Mouse (Mus musculus) left cerebral cortex, adult 18-20 months (tissue): ENCODE measurements at regions not wholly inside any gene's neighbourhood (a gene's known extent, or its start where the extent isn't known, plus 50 kb on each side); places are given as distances from the start of the nearest gene placed in this dataset.

Source experiments
- DNase-seq, 2 experiments: peaks; one replicate each; pipeline ENCODE4 v3.0.0; 2021 to 2022; ENCODE audit warnings: low spot score in 2 of 2, mixed read lengths in 1 of 2

DNA sequence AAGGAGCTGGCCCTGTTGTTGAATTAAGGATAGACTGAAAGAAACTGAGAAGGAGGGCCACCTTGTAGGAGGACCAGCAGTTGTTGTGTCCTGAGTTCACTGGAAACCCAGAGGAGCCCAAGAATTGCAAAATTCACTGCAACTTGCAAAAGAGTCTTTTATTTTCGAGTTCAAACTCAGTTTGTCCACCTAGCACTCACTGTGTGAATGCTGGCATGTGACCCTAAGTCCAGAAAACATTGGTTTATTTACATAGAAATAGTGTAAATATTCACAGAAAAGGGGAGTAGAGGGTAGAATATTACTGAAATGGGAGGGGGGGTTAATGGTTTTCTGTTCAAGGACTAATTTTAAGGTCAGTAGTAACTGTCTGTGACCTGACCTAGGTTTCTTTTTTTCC is 394.7 kb downstream of the 4933405O20Rik start:
- DNase-seq = no peak

DNA sequence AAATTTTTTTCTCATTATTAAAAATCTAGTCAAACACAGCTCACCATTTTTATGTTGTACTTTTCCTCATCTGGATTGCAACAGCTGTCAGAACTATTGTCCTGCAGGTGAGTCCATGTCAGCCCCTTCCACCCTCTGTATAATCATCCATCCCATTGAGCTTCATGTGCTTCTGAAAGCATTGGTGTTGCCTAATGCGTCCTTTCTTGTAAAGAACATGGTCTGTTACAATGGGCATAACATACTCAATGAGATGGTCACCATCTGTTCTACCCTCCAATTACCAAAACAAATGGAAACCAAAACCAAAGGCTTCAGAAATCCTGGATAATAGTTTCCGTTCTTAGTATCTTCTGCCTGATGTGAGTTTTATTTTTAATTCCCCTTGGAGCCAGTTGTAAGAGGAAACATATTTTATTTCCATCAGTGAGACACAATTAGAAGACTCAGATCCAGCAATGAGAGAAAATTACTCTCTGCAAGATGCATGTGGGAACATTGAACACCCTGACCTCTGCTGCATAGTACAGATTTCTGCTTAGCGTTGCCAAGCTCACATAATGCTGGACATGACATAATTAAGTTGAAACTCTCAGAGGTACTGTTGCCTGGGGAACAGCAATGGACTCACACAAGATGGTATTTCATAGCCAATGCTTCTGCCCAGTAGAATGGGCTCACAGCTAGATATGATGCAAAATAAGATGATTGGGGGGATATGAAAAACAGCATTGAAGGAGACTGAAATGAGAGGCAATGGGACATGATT is 443.1 kb downstream of the 4933405O20Rik start:
- no peak for DNase-seq

DNA sequence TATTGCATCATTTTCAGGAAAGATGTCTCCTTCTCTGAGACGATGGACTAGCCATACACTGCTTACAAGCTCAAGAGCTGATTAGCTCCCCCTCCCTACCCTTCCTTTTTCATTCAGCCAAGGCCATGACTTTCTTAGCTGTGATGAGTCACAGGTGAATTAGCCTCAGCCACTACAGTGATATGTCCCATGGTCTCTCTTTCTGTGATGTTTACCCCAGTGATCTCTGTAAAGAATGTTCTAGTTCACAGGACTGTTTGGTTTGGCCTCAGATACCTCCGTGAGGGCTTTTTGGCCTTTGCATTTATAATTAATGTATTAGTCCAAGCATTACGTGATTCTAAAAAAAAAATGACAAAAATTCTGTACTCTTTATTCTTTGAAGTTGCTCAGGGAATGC is 452.5 kb downstream of the 4933405O20Rik start:
- DNase-seq = no peak

DNA sequence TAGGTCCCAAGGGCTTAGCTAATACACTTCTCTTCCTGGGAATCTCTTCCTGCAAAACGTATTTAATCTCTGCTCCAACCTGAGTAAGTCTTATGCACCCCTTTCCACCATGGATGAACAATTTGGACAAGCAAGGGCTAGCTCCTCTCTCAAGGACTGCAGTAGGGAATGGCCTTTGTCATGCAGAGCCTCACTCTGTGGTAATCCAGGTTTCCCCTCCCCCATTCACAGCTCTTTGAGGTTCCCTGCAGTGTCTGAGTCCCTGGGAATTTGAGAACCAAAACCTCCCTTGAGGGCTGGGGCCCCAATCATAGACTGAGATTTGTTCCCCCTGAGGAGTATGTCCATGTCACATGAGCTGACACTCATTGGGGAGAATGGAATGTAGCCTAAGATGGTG is 442.5 kb upstream of the Ano5 start:
- no peak for DNase-seq

DNA sequence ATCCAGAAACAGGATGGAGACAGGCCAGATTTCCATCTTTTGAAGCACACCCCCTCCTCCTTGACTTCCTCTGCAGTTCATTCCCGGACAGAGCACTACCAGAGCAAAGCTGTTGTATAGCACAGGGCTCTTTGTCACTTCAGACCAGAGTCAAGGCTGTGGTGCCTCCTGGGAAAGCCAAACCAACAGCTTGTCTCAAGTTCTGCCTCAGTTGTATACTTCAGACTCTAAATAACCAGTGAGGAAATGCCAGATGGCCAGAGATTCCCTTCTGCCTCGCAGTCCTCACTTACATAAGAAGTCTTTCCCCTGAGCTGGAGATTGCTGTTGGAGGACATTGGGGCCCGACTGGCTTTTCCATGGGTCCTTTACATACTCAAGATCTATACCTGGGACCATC is 417.1 kb upstream of the Ano5 start:
- DNase-seq = peak in 1 of 2 experiments; percentile 1

DNA sequence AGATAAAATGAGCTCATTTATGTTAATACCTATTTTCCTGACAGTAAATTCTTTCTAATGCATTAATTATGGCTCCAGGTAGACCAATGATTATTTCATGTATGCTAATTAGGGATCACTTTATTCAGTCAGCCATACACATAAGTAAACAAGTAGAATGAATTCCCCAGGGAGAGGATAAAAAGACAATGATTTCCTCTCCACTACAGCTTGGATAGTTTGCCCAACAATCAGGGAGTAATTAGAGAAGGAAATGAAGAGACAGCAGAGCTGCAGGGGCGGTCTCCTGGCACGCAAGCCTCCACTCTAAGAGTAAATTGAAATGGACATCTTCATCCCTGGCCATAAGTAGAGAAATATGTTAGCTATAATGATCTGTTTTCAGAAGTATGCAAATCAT is 409.7 kb upstream of the Ano5 start:
- DNase-seq = no peak

DNA sequence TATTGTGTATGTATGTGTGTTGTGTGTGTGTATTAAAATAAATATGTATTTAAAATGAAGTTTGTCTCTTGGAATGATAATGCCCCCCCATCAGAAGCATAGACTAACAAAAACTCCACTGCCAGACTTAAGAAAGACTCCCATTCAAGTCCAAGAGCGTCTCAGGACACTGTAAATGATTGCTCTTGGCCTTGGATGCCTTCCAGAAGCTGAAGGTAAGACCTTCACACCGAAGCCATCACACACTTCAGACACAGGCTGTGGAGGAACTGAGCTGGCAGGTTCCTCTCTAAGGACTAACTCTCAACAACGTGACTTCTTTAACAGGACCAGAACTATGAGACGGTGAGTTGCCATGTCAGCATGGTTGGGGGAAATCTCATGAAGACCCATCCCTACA is 370.0 kb upstream of the Ano5 start:
- DNase-seq = no peak

DNA sequence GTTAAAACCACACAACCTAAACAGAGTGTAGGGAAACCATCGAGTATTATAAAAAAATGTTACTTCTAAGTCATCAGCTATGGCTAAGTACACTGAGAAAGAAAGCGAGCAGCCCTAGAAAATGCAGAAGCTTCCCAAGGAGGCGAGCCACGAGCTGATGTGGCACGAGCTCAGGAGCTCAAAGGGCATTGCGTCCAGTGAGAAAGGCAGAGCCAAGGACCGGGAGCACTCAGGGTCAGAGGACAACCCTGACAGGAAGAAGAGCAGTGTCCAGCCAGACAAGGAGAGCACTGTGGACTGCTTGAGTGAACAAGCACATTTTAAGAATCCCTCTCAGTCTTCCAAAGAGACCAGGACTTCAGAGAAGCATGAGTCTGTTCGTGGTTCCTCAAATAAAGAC is 335.6 kb upstream of the Ano5 start:
- DNase-seq = no peak

DNA sequence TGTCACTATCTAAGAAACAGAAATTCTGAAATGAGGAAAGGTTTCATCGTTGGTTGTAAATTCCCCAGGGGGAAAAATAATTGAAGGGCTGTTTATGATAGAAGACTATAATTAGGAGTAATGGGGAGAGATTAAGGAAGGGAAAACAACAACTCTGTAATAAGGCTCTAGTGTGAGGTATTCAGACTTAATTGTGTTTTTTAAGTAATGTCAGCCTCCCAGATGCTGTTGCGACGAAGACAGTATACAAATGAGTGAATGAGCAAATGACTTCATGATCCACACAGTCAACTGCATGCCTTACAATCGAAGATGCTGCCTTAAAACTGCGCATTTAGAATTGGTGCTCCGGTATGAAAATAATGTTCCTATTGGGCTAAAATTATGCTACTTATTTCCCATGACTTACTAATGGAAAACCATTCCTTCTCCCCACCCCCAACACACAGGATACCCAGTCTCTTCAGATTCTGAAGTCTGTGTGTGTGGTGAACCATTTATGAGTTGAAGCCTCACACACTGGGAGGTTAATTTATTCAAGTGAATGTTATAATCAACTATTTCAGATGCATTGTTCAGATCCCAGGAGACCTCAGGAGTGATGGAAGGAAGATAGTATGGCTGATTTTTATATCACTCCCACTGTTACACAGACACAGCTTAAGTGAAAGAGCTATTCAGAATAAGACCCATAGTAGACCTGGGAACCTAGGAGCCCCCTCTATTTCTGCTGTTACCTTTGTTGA is 295.2 kb upstream of the Ano5 start:
- DNase-seq = no peak

DNA sequence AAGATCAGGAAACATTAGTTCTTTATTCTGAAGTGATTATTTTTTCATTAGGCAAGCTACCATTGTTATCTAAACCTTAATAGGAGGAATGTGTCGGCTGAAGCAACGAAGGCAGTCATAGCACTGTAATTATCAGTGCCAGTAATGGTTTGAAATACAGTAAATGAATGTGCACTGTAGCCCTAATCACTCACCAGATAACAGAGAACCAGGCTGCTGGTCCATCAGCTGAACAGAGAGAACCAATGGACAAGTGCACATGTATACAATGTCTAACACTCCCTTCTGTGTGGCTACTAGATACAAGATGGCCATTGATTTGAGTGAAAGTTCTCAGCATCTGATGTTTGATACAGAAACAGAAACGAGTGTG is 294.6 kb upstream of the Ano5 start:
- no peak for DNase-seq

DNA sequence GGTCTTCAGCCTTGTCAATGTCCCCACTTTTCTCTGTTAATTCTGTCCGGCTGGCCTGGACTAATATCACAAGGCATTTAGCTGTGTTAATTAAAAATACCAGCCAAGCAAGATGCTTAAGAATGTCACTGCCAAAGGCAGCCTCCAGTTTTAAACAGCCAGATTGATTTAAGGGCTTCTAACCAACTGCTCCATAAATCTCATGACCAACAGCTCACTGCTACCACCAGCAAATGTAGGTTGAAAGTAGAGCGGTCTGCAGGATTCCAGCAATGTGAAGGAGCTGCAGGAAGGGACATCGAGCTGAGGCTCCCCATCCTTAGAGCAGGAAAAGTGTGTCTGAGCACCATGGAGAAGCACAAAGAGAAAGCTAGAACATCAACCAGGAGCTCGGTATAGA is 289.5 kb upstream of the Ano5 start:
- DNase-seq = no peak

DNA sequence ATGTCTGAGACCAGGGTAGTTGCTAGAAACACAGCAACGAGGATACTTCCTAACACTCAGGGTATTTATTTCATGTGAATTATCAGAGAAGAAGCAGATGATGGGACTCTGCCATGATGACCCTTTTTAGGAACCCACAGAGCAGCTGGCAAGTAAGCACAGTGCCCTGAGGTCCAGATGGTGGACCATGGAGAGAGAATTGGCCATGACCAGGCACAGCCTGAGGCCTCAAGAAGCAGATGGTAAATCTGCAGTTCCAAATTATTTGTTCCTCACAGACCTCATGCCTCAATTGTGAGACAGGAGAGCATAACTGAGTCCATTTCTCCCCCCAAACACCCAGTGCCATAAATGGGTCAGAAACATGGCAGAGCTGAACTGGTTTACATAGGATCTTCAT is 289.0 kb upstream of the Ano5 start:
- no peak for DNase-seq

DNA sequence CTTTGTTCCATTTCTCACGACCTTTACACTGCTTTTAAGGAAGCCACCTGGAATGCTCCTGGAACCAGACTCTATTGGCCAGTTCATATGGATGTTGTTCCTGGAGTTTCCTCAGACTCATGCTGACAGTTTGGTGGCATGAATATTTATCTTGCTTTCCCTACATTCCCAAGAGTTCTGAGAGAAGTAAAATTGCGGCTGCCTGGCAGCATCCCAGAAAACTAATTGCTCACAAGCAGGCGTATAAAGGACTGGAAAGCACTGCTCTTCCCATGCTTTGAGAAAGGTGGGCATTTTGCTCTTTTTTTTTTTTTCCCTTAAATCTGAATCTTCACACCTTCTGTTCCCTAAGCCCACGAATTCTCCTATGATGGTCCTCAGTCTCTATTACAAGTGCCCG is 283.7 kb upstream of the Ano5 start:
- peak; percentile 11 to 19 for DNase-seq

DNA sequence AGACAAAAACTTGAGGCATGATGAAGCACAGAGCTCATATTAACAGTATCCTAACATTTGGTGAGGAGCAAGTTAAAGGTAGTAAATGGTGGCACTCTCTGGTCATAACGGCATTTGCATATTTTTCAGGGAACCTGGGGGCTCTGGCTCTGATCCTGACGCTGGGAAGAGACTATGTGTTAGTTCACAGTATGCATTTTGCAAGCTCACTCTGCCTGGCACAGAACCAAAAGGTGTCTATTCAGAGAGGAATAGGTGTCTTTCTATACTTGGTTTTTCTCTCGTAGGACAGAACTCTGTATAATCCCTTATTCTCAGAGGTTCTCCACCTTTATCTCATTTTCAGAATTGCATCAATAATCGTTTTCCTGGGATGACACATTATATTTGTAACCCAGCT is 276.2 kb upstream of the Ano5 start:
- DNase-seq = no peak

DNA sequence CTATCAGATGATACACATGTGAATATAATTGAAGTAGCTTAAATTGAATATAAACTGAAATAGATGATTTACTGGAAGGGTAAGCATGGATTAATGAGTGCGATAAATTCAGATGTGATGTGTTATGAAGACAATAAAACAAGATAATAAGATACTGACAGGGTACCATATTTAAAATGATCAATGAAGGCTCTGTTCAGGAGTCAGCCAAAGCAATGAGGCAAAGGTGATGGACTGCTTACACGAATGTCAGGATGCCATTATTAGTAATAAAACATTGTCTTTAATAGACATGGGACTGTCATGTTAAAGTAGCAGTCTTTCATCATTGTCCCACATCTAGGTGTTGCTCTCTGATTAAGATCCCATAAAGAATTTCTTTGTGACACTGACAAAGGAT is 263.1 kb upstream of the Ano5 start:
- DNase-seq = no peak

DNA sequence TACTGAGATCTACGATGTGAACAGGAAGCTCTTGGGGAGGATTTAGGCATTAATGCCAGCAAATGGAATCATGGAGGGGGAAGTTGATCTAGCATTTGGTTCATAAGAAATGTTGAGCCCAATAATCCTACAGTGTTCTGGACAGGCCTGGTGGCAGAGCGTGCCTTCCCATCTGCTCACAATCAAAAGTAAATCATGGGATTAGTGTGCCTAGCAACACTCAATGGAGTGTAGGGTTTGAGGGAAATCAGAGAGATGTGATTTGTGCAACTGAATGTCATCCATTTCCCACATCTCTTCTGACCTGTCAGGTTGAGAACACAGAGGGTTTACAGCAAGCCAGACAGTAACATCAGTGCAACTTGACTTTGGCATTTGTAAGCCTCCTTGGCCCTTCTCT is 256.4 kb upstream of the Ano5 start:
- DNase-seq = no peak

DNA sequence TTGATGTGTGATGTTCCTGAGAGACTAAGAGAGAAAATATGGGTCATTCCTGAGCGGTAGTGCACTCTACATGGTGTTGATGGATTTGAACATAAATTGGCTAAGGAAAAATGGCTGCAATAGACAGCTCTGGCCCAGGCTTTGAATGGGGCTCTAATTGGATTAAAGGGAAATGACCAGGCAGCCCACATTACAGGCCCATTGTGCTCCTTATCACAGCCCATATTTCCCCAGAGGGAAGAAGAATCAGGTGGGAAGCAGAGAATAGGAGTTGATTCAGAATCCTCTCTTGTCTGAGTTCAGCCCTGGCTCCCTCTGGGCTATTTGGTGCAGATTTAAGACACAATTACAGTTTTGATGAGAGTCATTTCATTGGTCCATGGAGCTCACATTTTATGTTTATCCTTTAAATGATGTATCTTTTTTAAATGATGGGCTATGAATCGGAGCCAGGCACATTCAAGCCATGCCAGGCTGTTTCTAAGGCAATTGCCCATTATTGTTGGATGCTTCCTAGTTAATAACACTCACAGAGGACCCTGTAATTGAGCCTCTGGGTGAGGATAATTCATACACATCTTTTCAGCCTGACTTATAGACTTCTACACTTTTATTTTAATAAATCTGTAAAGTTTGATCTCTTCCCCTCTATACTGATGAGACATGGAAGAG is 251.5 kb upstream of the Ano5 start:
- DNase-seq = no peak

DNA sequence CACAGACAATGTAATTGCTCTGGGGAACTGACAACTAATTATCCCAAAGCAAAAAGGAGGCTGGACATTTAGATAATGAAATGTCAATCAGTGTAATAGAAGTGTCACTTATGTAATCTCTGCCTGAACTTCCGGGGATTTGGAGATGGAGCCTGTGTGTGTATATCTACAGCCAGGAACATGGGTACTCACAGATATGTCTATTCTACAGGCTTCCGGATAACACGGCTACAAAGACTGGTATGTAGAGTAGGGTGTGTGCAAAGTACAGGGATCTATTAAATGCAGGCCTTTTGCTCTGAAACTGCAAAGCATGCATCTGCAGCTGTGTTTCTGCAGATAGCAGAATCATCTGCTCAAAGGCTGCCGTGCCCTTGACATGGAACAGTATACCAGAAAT is 246.7 kb upstream of the Ano5 start:
- DNase-seq = no peak

DNA sequence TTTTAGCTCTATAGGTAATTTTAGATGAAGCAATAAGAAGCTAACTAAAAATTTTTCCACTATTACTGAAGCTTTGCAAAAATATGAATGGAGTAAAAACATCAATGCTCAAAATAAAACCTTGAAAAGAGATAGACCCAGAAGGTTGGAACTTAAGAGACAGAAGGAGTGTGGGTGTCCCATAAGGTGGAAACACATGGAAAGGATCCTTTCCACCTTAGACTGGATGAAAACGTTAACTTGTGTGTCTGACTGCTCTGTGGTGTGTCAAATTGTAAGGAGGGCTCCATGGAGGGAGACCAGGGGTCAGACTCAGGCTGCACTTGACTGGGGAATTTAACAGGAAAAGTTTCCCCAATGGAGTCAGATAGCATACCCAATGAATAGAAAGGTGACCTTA is 244.9 kb upstream of the Ano5 start:
- DNase-seq = peak; percentile 7 to 19

DNA sequence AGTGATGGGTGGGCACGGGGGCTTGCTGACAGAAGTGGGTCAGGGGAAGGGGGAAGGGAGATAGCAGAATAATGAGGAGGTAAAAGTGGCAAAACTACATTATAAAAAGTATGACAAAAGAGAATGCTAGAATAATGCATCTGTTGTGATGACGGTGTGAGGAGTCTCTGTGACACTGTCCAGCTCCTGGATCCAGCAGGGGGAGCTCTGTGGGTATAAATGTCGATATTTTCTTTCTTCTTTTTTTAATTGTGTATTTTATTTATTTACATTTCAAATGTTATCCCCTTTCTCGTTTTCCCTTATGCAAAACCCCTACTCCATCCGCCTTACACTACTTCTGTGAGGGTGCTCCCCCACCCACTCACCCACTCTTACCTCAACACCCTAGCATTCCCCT is 243.9 kb upstream of the Ano5 start:
- no peak for DNase-seq

DNA sequence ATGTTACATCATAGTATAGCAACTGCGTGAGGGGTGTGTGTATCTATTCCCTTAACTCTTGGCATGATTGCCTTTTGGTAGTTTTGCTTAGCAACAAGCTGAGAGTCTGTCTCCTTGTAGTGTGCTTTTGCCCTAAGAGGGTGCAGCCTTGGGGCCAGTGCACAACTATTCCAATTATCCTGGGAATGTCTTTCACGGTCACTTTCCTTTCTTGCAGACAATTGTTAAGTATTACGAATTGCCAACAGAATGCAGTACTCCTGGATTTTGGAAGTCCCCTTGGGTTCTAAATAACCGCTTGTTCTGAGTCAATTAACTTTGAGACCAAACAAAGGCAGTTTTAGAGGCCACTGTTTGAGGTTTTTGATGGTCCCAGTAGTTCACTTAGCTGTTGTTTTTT is 242.1 kb upstream of the Ano5 start:
- no peak for DNase-seq

DNA sequence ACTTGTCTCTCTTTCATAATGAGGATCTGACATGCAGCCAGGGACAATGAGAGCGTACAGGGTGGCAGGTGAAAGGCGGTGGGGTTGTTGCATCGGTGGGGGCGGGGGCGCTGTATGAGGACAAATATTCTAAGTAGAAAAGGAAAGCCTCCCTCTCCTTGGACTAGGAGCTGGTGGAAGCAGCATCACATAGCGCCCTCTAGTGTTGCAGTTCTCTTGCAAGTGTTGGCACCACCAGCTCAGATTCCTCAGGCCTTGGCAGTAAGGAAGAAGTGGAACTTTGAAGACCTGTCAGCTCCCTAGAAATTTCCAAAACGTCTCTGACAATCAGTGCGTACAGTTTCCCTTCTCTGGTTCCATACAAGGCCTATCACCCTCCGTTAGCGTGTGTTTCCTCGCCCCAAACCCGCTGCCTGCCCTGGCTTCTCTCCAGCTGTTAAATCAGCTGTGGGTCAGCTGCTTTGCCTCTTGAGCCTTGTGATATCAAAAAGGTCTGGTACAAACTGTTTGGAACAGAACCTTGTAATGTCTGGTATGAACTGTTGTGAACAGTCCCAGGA is 240.2 kb upstream of the Ano5 start:
- peak; percentile 58 to 74 for DNase-seq
